Mouse (Mus musculus): ENCODE measurements at regions not wholly inside any gene's neighbourhood (a gene's known extent, or its start where the extent isn't known, plus 50 kb on each side); places are given as distances from the start of the nearest gene placed in this dataset.

DNA sequence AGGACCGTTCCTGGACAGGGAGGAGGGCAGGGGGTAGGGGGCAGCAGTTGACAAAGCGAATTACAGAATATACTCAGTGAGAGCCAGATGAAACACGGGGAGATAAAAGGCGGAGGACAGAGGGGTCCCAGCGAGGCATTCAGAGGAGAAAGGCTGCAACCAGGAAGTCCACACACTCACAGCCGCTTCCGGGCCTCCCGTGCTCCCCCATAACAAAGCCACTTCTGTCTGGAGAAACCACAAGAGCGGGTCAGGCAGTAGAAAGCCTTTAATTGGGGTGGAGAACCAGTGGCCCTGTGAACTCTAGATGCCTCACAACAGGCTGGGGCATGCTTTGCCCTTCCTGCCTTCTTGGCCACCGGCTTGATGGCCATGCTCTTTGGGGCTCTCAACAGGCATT lies 108.1 kb upstream of the Egr2 start:
- WGBS = 55% methylated on average over 10 of the region's 10 CpGs
- DNase-seq (ENCODE audit: low read depth, low spot score) = no peak

DNA sequence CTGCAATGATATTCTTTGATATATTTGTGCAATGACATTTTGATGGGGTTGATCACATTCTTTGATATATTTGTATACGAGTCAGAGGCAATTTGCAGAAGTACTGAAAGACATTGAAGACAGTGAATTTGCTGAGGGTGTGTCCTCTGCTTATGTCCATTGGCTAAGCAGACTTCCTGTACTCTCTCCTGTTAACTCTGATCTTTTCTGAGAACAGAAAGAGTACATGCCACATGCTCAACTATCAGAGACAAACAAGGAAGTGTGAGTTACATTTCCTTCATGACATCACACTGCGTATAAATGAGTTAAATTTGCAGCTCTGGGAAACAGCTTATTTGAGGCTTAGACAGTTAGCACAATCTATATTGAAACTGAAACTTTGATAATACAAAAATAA lies 104.5 kb upstream of the Egr2 start:
- WGBS = 55% methylated on average over 2 of the region's 2 CpGs
- DNase-seq (ENCODE audit: low read depth, low spot score) = no peak

DNA sequence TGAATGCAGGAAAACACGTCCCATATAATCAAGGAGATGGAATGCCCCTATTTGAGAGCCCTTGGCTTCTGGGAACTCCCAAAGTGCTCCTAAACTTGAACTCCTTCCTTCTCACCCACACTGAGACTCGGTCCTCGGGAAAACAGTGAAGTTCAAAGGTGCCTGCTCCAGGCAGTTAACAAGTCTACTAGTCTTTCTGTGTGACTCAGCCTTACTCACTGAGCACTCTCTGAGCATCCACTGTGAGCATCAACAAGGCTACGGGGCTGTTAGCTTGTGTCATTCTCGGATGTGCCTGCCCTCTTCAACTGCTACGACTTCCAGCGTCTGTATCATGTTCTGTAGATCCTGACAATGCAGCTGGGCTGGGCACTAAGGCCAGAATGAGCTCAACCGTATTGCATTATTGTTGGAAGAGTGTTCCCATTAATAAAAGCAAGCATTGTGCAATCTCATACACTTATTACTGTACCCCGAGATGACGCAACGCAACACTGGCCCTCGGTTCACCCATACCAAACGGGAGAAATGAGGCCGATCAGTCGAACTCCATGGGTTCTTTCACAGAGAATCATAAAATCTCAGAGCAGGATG lies 96.1 kb upstream of the Egr2 start:
- WGBS = 77% methylated on average over 15 of the region's 15 CpGs
- no peak for DNase-seq (ENCODE audit: low read depth, low spot score)

DNA sequence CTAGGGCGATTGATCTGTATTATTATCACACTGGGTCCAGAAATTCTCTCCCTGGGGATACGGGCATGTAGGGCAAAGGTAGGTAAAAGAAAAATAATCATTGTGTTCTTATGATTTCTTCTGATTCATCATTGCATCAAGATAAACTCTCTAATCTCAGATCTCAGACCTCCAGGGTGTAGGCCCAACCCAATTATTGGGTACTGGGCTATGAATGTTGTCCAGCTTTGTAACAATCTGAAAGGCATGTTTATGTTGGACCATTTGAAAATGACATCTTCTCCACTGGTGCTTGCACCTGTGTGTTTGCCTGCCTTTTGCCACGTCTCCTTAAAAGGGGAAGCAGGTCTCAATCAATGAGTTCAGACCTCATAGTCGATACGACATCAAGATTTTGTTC lies 95.4 kb upstream of the Egr2 start:
- WGBS = 79% methylated on average over 5 of the region's 5 CpGs
- DNase-seq (ENCODE audit: low read depth, low spot score) = no peak

DNA sequence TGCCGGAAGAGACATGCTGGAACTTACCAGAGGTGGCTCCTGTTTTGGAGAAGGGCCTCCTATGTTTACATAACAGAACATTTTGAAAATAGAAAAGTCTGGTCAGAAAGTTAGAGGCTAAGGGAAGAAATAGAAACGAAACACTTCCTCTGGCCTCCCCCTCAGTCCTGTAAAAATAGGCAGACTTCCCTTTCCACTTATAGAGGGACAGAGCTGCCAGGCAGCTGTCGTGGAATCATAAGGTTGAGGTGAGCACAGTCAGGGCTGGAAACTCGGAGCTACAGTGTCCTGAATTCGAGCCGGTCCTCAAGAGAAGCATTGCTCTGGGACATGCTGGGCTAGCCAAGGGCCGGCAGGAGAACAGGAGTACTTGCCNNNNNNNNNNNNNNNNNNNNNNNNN lies 94.0 kb upstream of the Egr2 start:
- WGBS = 45% methylated on average over 7 of the region's 7 CpGs
- DNase-seq (ENCODE audit: low read depth, low spot score) = no peak

DNA sequence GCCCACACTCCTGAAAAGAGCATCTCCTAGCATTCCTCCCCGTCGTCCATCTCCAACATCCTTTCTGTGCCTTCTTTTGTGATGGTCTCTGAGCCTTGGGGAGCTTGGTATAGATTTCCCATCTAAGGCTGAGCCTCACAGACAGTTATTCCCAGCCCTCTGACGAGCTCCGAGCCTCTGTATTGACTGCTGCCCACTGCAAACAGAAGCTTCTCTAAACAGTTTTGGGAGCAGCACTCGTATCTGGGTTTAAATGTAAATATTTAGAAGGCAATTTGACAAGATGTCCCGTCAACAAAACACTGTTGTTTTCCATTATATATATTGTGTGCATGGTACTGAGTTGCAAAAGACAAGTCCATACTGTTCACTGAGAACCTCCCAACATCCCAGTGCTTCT lies 86.4 kb upstream of the Egr2 start:
- WGBS = 57% methylated on average over 6 of the region's 6 CpGs
- no peak for DNase-seq (ENCODE audit: low read depth, low spot score)

DNA sequence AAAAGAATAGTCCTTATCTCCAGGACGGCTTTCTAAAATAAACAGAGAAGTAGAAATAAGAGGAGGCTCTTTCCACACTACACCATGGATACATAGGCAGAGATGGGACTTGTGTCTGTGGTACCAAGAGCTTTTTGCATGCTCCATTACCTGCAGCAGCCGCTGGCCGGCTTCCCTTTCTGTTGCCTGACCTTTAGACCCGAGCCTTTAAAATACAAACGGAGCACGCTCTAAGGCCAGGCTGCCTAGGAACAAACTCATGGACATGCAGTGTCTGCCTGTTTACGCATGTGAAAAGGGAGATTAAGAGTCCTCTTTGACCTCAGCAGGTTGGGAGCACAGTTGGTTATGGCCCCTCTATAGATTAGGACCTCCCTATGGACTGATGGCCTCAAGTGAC lies 81.1 kb upstream of the Egr2 start:
- no peak for DNase-seq (ENCODE audit: low read depth, low spot score)
- WGBS = 33% methylated on average over 7 of the region's 7 CpGs

DNA sequence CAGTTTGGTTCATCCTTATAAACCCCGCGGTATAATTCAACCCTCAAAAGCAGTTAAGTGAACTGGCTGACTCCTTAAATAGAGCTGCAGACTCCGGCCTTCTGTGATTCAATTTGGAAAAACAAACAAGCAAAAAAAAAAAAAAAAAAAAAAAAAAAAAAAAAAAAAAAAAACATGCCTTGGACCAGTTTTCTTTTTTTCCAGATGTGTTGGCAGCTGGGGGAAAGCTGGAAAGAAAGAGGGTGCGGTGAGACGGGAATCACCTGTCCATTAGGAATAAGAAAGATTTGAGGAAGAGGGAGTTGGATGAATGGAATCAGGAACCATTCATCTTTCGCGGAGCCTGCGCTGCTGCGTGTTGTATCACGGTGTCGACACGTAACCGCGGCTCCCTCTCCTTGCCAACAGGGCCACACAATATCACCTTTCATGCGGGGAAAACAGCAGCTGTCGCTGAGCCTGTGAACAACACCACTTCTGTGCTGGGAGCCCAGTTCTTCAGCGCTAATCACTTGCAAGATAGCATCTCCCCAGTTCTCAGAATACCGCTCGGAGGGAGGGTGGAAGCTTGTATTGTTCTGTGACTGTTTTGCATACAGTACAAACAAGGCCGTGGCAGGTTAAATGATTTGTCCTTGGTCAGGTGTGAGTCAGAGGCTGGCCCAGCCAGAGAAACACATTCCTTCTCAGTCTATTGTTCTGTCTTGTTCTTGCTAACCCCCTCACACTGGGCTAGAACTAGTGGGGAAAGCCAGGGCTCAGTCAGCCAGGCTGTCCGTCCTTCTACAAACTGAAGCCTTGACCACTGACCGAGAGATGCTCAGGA lies 76.6 kb upstream of the Egr2 start:
- no peak for DNase-seq (ENCODE audit: low read depth, low spot score)
- WGBS = 32% methylated on average over 22 of the region's 22 CpGs

DNA sequence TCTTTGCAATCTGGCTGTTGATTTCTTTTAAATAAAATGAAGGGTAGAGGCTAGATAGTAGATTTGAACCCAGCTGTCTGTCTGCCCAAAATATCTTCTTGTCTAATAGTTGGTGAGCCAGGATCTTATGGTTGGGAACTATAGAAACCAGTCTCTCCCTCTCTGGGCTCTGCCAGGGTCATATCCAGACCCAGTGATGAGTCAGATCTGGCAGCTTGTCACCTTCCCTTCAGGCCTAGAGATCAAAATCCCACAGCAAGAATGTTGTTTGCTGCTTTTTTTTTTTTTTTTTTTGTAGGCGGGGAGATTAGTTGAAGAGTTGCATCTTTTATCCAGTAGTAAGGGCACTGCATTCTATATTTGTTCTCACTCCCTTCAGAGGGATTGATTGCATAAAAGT lies 74.0 kb upstream of the Egr2 start:
- 68% methylated on average over 1 of the region's 1 CpGs for WGBS
- DNase-seq (ENCODE audit: low read depth, low spot score) = no peak

DNA sequence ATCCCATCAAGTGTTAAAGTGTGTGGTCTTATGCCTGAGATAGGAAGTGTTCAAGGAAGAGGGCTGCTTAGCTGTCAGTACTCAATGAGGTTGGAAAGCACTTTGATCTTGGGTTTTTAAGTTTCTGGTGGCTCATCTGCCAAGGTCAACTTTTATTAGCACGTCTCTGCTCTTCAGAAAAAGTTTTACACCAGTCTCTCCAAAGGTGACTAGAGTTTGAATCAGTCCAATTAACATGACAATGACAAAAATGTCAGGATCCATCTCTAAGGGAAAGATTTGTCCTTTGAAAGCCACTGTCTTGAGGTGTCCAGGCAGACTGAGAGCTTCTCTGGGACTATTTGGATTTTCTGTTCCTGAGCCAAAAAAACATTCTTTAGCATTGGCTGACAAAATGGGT lies 73.4 kb upstream of the Egr2 start:
- 27% methylated on average over 1 of the region's 1 CpGs for whole genome bisulfite sequencing
- DNase-seq (ENCODE audit: low read depth, low spot score) = no peak

DNA sequence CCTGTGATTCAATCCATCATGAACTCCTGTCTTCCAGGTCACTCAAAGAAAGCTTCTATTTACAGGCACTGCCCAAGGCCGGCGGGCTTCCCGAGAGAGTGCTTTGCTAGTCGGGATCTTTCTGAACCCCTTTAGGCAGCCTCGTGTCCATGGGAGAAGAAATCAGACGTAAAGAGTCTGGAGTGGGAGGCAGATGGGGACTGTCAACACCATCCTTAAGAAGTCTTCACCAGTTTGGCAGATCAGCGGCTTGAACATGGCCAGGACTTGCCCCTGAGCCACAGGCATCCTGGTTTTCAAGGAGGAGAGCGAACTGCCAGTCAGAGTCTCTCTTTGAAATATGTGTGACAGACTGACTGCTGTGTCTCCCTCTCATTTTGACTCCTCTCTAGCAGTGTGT lies 66.6 kb upstream of the Egr2 start:
- no peak for DNase-seq (ENCODE audit: low read depth, low spot score)
- 82% methylated on average over 8 of the region's 8 CpGs for WGBS

DNA sequence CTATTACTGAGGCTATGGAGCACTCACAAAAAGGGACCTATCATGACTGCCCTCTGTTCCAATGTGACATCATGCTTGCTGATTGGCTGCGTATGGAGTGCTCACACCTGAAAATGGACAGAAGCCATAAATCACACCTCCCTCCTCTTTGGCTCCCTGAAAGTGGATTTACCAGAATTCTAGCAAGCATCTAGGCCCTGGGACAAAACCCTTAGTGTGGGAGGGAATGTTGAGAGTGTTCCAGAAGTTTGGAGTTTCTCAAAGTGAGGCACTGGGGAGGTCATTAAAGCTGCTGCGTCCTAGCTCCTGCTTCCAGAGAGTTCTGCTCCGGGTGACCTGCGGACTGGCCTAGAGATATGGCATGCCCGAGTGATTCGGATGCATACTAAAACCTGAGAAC lies 62.3 kb upstream of the Egr2 start:
- 80% methylated on average over 6 of the region's 6 CpGs for WGBS
- no peak for DNase-seq (ENCODE audit: low read depth, low spot score)

DNA sequence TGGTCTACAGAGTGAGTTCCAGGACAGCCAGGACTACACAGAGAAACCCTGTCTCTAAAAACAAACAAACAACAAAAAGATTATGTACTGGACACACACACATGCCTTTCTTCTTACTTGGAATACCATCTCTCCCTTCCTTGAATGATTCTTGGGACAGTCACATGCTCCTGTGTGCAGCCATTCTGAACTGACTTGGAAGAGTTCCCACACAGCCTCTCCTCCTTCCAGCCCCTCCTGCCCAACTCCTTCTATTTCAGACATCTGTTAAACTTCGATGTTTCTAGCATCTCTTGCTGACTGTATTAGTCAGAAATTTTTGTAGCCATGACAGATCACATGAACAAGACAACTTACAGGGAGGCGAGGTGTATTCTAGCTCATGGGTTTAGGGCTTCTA lies 60.9 kb upstream of the Egr2 start:
- no peak for DNase-seq (ENCODE audit: low read depth, low spot score)
- WGBS = 62% methylated on average over 2 of the region's 2 CpGs

DNA sequence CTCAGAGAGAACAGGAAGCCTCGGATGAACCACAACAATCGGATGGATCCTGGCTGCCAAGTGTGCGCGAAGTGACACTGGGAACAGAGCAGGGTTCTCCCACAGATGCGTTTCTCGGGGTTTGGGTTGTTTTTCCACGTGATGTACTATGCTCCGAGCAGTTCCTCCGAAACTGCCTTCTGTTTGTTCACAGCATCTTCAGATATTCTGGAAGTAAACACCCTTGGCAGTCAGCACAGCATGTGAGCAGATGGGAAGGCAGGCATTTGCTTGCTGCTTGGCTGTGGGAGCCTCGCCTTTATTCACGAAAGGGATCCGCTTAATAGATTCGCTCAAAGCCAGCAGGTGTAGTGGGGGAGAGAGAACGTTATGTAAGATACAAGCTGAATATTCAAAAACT lies 53.0 kb upstream of the Egr2 start:
- 64% methylated on average over 14 of the region's 14 CpGs for WGBS

DNA sequence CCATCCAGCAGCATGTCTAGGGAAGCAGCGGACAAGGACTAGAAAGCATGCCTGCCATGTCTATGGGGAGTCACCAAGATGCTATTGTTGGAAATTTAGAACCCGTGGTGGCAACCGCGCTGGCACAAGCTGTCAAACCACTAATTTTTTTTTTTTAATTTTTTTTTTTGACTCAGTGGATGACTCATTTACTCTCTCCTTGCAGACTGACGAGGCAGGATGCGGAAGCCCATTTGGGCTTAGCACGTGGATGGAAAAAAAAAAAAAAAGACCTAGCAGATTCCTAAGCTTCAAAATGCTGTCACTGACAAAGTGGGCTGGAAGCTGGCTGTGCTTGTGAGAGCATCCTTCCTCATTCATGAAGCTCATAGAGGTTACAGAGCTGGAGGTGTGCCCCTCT lies 51.9 kb upstream of the Egr2 start:
- no peak for DNase-seq (ENCODE audit: low read depth, low spot score)
- 78% methylated on average over 7 of the region's 7 CpGs for WGBS

More for the DNA sequence above, 53.0 kb upstream of the Egr2 start:
- no peak for DNase-seq (ENCODE audit: low read depth, low spot score)

DNA sequence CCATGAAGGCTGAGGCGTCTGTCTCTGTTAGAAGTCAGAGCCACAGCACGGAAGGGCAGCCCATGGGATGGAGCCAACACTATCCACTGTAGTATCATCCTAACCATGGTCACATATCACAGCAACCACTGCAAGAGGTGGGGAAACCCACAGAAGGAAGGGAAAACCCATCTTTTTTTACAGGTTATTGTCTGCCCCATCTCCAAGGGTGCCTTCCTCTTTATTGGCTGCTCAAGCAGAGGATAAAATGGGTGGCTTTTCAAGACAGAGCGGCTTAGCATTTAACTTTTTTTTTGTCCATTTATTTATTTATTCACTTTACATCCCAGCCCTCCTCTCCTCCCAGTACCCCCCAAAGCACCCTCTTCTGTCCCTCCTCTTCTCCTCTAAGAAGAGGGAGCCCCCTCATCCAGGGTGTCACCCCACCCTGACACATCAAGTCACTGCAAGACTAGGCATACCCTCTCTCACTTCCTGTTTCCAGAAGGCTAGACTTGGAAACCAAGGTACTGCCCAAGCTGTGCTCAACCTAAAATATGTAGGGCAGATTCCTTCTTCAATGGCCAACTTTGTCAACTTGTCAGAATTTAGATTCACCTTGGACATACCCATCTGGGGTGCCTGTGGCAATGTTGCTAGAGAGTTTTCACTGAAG lies 51.1 kb upstream of the Egr2 start:
- WGBS = 74% methylated on average over 3 of the region's 3 CpGs
- DNase-seq (ENCODE audit: low read depth, low spot score) = no peak
